Mouse (Mus musculus): ENCODE results near the gene Sept3. TPM values are rescaled to one million over a fixed set of nuclear protein-coding genes. Genes with fewer than 3 reads are reported as not detected.
A peak's percentile ranks its signal among the peaks of the same experiment; 100 is the strongest.

The Sept3 gene
- polyA plus RNA-seq, 1 experiment = 0.62 TPM

DNA sequence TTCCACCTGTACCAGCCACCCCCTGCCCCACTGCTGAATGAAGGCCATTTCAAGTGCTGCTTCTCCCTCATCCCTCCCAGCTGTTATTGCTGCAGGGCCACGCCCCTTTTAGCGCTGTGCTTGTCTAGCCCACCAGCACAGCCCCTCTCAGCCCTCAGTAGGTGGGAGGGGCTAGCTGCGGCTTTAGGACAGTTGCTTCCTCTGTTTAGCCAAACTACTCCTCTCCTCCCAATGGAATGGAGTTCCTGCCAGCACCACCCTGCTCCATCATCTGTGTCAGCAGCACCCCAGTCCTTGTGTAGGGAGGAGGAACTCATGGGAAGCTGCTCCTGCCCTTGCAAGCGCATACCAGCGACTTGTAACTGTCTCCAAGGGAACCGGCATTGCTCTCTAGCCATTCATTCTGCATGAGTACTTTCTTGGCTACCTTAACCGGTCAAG lies 18.6 kb downstream of the Sept3 start:
- H3K4me3 ChIP-seq (replicated peaks) = peak overlapping the region; percentile 70
- no peaks in the 10 kb centered on the region for H3K36me3 ChIP-seq (replicated peaks; ENCODE audit: low read length)
- peaks cover 18% of the 10 kb centered on the region for H3K4me1 ChIP-seq
- H3K27me3 ChIP-seq (replicated peaks) = peaks cover 31% of the 10 kb centered on the region
- H3K9me3 ChIP-seq = no peaks in the 10 kb centered on the region
- TF ChIP-seq GATA1 (IDR thresholded peaks at IDR 0.05; ENCODE audit: borderline replicate concordance, low read length) (no peak), FLI1 (IDR thresholded peaks at IDR 0.05; ENCODE audit: low read length) (no peak)

DNA sequence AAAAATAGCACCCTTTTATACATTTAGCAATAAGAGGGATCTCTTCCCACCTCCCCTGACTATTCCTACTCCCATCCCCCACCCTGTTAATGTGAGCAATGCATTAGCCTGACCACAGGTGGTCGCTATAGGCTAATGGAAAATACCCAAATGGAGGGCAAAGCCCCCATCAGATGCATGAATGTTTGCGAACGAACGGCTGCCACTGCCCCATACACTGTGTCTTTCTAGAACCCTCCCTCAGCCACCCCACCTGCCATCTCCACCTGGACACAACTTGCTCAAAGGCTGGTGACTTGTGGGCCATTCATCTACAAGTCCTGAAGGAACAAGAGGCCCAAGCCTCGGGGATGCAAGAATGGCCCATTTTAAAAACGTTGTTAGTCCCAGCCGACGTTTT lies 19.4 kb downstream of the Sept3 start:
- TF ChIP-seq GATA1 (IDR thresholded peaks at IDR 0.05; ENCODE audit: borderline replicate concordance, low read length) = no peak
- TF ChIP-seq FLI1 (IDR thresholded peaks at IDR 0.05; ENCODE audit: low read length) = no peak
- Histone ChIP-seq H3K4me1 (peaks cover 18% of the 10 kb centered on the region), H3K9me3 (peaks cover 7% of the 10 kb centered on the region; the same call in 1 of the 2 replicates), H3K36me3 (replicated peaks; ENCODE audit: low read length) (no peaks in the 10 kb centered on the region), H3K27me3 (replicated peaks) (peaks cover 31% of the 10 kb centered on the region), H3K4me3 (replicated peaks) (no peak overlapping the region)

GRCm38 (mm10) chr15:82298764-82299561 lies 24.3 kb downstream of the Sept3 start, which contains the start of gene Wbp2nl:
Gene Wbp2nl, plus strand, starts transcription at chr15:82298954.
- Histone ChIP-seq H3K36me3 (replicated peaks; ENCODE audit: low read length) (no peaks in the 10 kb centered on the region), H3K27me3 (replicated peaks) (peaks cover 12% of the 10 kb centered on the region), H3K4me1 (peaks cover 3% of the 10 kb centered on the region; the same call in 1 of the 2 replicates), H3K4me3 (replicated peaks) (no peak within 1 kb of the TSS), H3K9me3 (peaks cover 12% of the 10 kb centered on the region)
- TF ChIP-seq FLI1 (IDR thresholded peaks at IDR 0.05; ENCODE audit: low read length) (no peak), GATA1 (IDR thresholded peaks at IDR 0.05; ENCODE audit: borderline replicate concordance, low read length) (no peak)

GRCm38 (mm10) chr15:82307107-82307506 lies 32.4 kb downstream of the Sept3 start:
- Histone ChIP-seq H3K27me3 (replicated peaks) (peaks cover 32% of the 10 kb centered on the region), H3K36me3 (replicated peaks; ENCODE audit: low read length) (no peaks in the 10 kb centered on the region), H3K4me3 (replicated peaks) (no peak overlapping the region), H3K4me1 (no peaks in the 10 kb centered on the region), H3K9me3 (peaks cover 6% of the 10 kb centered on the region)
- no peak for TF ChIP-seq GATA1 (IDR thresholded peaks at IDR 0.05; ENCODE audit: borderline replicate concordance, low read length)
- TF ChIP-seq FLI1 (IDR thresholded peaks at IDR 0.05; ENCODE audit: low read length) = no peak

DNA sequence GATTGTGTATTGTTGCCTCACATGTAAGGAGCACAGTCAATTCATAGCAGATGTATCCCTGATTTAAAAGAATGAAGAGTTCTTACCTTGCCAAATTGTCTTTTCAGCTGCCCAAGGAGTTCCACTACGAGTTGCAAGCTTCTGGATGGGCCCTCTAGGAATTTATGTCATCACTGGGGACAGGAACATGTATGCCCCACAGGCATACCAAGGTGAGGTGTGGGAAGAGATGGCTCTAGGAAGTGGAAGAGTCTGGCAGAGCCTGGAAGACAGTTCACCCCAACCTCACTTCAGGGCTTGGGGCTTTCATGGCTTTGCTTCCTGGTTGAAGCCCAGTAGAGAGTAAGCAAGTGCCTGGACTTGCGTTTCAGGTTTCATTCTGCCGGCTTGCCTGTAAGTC lies 33.7 kb downstream of the Sept3 start:
- H3K4me3 ChIP-seq (replicated peaks) = no peak overlapping the region

GRCm38 (mm10) chr15:82317839-82318238 lies 43.1 kb downstream of the Sept3 start:
- H3K4me3 ChIP-seq (replicated peaks) = no peak overlapping the region
- TF ChIP-seq GATA1 (IDR thresholded peaks at IDR 0.05; ENCODE audit: borderline replicate concordance, low read length) (no peak), FLI1 (IDR thresholded peaks at IDR 0.05; ENCODE audit: low read length) (no peak)
- peaks cover 9% of the 10 kb centered on the region for H3K9me3 ChIP-seq
- no peaks in the 10 kb centered on the region for H3K36me3 ChIP-seq (replicated peaks; ENCODE audit: low read length)
- peaks cover 17% of the 10 kb centered on the region for H3K4me1 ChIP-seq
- H3K27me3 ChIP-seq (replicated peaks) = peaks cover 13% of the 10 kb centered on the region

More for the DNA sequence above, 33.7 kb downstream of the Sept3 start:
- H3K4me1 ChIP-seq = no peaks in the 10 kb centered on the region
- H3K27me3 ChIP-seq (replicated peaks) = peaks cover 37% of the 10 kb centered on the region
- TF ChIP-seq FLI1 (IDR thresholded peaks at IDR 0.05; ENCODE audit: low read length) (no peak), GATA1 (IDR thresholded peaks at IDR 0.05; ENCODE audit: borderline replicate concordance, low read length) (no peak)
- peaks cover 6% of the 10 kb centered on the region for H3K9me3 ChIP-seq
- no peaks in the 10 kb centered on the region for H3K36me3 ChIP-seq (replicated peaks; ENCODE audit: low read length)

- Histone ChIP-seq H3K4me3 (replicated peaks) (no peak overlapping the region), H3K4me1 (peaks cover 33% of the 10 kb centered on the region), H3K27me3 (replicated peaks) (peaks cover 10% of the 10 kb centered on the region), H3K36me3 (replicated peaks; ENCODE audit: low read length) (no peaks in the 10 kb centered on the region), H3K9me3 (peaks cover 9% of the 10 kb centered on the region)
- TF ChIP-seq FLI1 (IDR thresholded peaks at IDR 0.05; ENCODE audit: low read length) = no peak
- no peak for TF ChIP-seq GATA1 (IDR thresholded peaks at IDR 0.05; ENCODE audit: borderline replicate concordance, low read length)
Observed at GRCm38 (mm10) chr15:82319613-82320012, 44.9 kb downstream of the Sept3 start.

DNA sequence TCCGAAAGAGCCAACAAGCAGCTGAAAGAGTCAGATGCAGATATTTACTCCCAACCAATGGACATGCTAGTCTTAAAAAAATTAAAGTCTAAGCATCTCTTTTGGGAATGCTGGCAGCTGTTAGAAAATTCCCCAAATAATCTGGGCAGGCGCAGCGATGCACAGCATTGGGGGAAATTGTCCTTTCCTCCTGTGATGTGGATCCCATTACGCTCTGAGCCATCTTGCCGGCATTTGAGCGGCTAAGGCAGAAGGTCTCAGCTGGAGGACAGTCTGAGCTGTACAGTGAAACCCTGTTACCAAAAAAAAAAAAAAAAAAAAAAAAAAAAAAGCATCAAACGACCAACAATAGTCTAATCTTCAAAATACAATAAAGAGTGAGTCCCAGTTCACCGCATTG lies 47.5 kb downstream of the Sept3 start:
- H3K4me1 ChIP-seq = peaks cover 45% of the 10 kb centered on the region
- TF ChIP-seq GATA1 (IDR thresholded peaks at IDR 0.05; ENCODE audit: borderline replicate concordance, low read length) (no peak), FLI1 (IDR thresholded peaks at IDR 0.05; ENCODE audit: low read length) (no peak)
- H3K9me3 ChIP-seq = peaks cover 9% of the 10 kb centered on the region

GRCm38 (mm10) chr15:82325382-82325781 lies 50.7 kb downstream of the Sept3 start:
- no peak overlapping the region for H3K4me3 ChIP-seq (replicated peaks)
- no peak for TF ChIP-seq FLI1 (IDR thresholded peaks at IDR 0.05; ENCODE audit: low read length)
- TF ChIP-seq GATA1 (IDR thresholded peaks at IDR 0.05; ENCODE audit: borderline replicate concordance, low read length) = no peak
- H3K36me3 ChIP-seq (replicated peaks; ENCODE audit: low read length) = peaks cover 22% of the 10 kb centered on the region
- peaks cover 6% of the 10 kb centered on the region for H3K9me3 ChIP-seq
- peaks cover 35% of the 10 kb centered on the region for H3K4me1 ChIP-seq
- H3K27me3 ChIP-seq (replicated peaks) = peaks cover 3% of the 10 kb centered on the region

More for the DNA sequence above, 47.5 kb downstream of the Sept3 start:
- Histone ChIP-seq H3K27me3 (replicated peaks) (peaks cover 3% of the 10 kb centered on the region), H3K4me3 (replicated peaks) (no peak overlapping the region), H3K36me3 (replicated peaks; ENCODE audit: low read length) (no peaks in the 10 kb centered on the region)

DNA sequence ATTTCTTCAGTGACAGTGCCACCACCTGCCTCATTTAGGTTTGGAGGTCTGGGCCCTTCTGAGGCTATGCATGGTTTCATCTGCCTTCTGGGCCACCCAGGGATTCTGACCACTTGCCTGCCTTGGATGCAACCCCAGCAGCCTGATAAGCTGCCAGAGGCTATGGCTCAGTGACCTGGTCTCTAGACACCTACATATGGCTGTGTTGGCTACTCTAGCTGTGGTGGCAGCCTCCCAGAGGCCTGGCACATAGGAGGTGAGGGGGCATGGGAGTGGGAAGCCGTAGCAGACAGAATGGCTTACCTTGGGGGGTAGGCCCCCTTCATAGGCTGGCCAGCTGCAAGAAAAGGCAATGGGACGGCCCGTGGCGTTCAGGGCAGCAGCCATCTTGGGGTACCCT lies 60.5 kb downstream of the Sept3 start:
- peaks cover 53% of the 10 kb centered on the region for H3K4me1 ChIP-seq
- peaks cover 70% of the 10 kb centered on the region for H3K36me3 ChIP-seq (replicated peaks; ENCODE audit: low read length)
- no peaks in the 10 kb centered on the region for H3K9me3 ChIP-seq
- H3K27me3 ChIP-seq (replicated peaks) = no peaks in the 10 kb centered on the region
- H3K4me3 ChIP-seq (replicated peaks) = no peak overlapping the region
- no peak for TF ChIP-seq GATA1 (IDR thresholded peaks at IDR 0.05; ENCODE audit: borderline replicate concordance, low read length)
- TF ChIP-seq FLI1 (IDR thresholded peaks at IDR 0.05; ENCODE audit: low read length) = no peak
